Mouse (Mus musculus): Measurements from ENCODE around the gene Zg16. TPM values are rescaled to one million over a fixed set of nuclear protein-coding genes. Genes with fewer than 3 reads are reported as not detected.

Gene Zg16
- 0.08 TPM in 1 of 2 replicates, not detected in the other for polyA plus RNA-seq (2012; rRNA removed)

GRCm38 (mm10) chr7:127087278-127088010 is at the start of gene Zg16:
Zg16 (minus strand) TSS chr7:127087328.

GRCm38 (mm10) chr7:127121911-127122270 is 34.8 kb upstream of the Zg16 start, which contains the start of gene Qprt:
Qprt (minus strand) TSS chr7:127122226.

GRCm38 (mm10) chr7:127091114-127091896 is 4.2 kb upstream of the Zg16 start, which contains the start of gene AI467606:
AI467606 (plus strand) TSS chr7:127091359.

GRCm38 (mm10) chr7:127041851-127042672 is 45.1 kb downstream of the Zg16 start, which contains the start of gene Kif22:
Kif22 (minus strand) TSS chr7:127042471.

GRCm38 (mm10) chr7:127026984-127027726 is 60.0 kb downstream of the Zg16 start, which contains the start of gene Maz:
Maz (minus strand) TSS chr7:127027037.

GRCm38 (mm10) chr7:127020901-127021562 is 66.1 kb downstream of the Zg16 start, which contains the start of the genes Gm42742 and Prrt2:
Gm42742 (minus strand) TSS chr7:127021097.
Prrt2 (minus strand) TSS chr7:127021211.

GRCm38 (mm10) chr7:127016971-127017949 is 69.9 kb downstream of the Zg16 start, which contains the start of gene Pagr1a:
Pagr1a (minus strand) TSS chr7:127017352.

GRCm38 (mm10) chr7:127016481-127016485 is 70.8 kb downstream of the Zg16 start, which contains the start of gene Pagr1b:
Pagr1b (minus strand) TSS chr7:127016484.

GRCm38 (mm10) chr7:127014320-127014719 is 72.8 kb downstream of the Zg16 start, which contains the start of gene Mvp:
Mvp (minus strand) TSS chr7:127014621.

Other genes starting within 250 kb of the Zg16 start
- gene Doc2a, start 239.9 kb downstream of the Zg16 start, polyA plus RNA-seq (2012; rRNA removed) = 0.01 and 0.03 TPM in 2 replicates
- 58.3 and 79.1 TPM in 2 replicates for gene Hirip3, start 225.4 kb downstream of the Zg16 start, polyA plus RNA-seq (2012; rRNA removed)
- 23.2 and 24.6 TPM in 2 replicates for gene Ino80e, start 225.0 kb downstream of the Zg16 start, polyA plus RNA-seq (2012; rRNA removed)
- 15.6 and 17.1 TPM in 2 replicates for gene Taok2, start 202.6 kb downstream of the Zg16 start, polyA plus RNA-seq (2012; rRNA removed)
- 9.6 and 10.9 TPM in 2 replicates for gene Tmem219, start 164.4 kb downstream of the Zg16 start, polyA plus RNA-seq (2012; rRNA removed)
- 4.2 and 4.6 TPM in 2 replicates for gene Kctd13, start 158.4 kb downstream of the Zg16 start, polyA plus RNA-seq (2012; rRNA removed)
- gene Asphd1, start 137.7 kb downstream of the Zg16 start, polyA plus RNA-seq (2012; rRNA removed) = not detected in 2 replicates
- 0.18 and 0.26 TPM in 2 replicates for gene Sez6l2, start 136.8 kb downstream of the Zg16 start, polyA plus RNA-seq (2012; rRNA removed)
- gene Cdipt, start 111.4 kb downstream of the Zg16 start, polyA plus RNA-seq (2012; rRNA removed) = 29.7 and 37.0 TPM in 2 replicates
- 0.23 and 0.35 TPM in 2 replicates for gene Cdiptos, start 111.2 kb downstream of the Zg16 start, polyA plus RNA-seq (2012; rRNA removed)
- 4.0 and 4.7 TPM in 2 replicates for gene Mvp, start 72.7 kb downstream of the Zg16 start, polyA plus RNA-seq (2012; rRNA removed)
- 0.08 TPM in 1 of 2 replicates, not detected in the other for gene Pagr1b, start 70.8 kb downstream of the Zg16 start, polyA plus RNA-seq (2012; rRNA removed)
- gene Pagr1a, start 70.0 kb downstream of the Zg16 start, polyA plus RNA-seq (2012; rRNA removed) = 10.6 and 17.2 TPM in 2 replicates
- 12.4 and 21.2 TPM in 2 replicates for gene Gm42742, start 66.2 kb downstream of the Zg16 start, polyA plus RNA-seq (2012; rRNA removed)
- gene Prrt2, start 66.1 kb downstream of the Zg16 start, polyA plus RNA-seq (2012; rRNA removed) = 0.12 and 0.26 TPM in 2 replicates
- 84.8 and 98.3 TPM in 2 replicates for gene Maz, start 60.3 kb downstream of the Zg16 start, polyA plus RNA-seq (2012; rRNA removed)
- gene Kif22, start 44.9 kb downstream of the Zg16 start, polyA plus RNA-seq (2012; rRNA removed) = 58.9 and 63.9 TPM in 2 replicates
- 4.3 and 5.9 TPM in 2 replicates for gene AI467606, start 4.0 kb upstream of the Zg16 start, polyA plus RNA-seq (2012; rRNA removed)
- 32.4 and 37.2 TPM in 2 replicates for gene Qprt, start 34.9 kb upstream of the Zg16 start, polyA plus RNA-seq (2012; rRNA removed)
- 9.5 and 11.2 TPM in 2 replicates for gene Spn, start 50.5 kb upstream of the Zg16 start, polyA plus RNA-seq (2012; rRNA removed)
- 31.0 and 35.9 TPM in 2 replicates for gene Cd2bp2, start 108.7 kb upstream of the Zg16 start, polyA plus RNA-seq (2012; rRNA removed)
- gene Tbc1d10b, start 121.1 kb upstream of the Zg16 start, polyA plus RNA-seq (2012; rRNA removed) = 13.4 and 15.2 TPM in 2 replicates
- gene Mylpf, start 121.6 kb upstream of the Zg16 start, polyA plus RNA-seq (2012; rRNA removed) = 16.2 and 46.6 TPM in 2 replicates
- gene Zfp553, start 145.7 kb upstream of the Zg16 start, polyA plus RNA-seq (2012; rRNA removed) = 3.4 and 3.5 TPM in 2 replicates
- 15.1 and 15.2 TPM in 2 replicates for gene Sept1, start 145.8 kb upstream of the Zg16 start, polyA plus RNA-seq (2012; rRNA removed)
- 19.1 and 19.2 TPM in 2 replicates for gene Zfp771, start 156.9 kb upstream of the Zg16 start, polyA plus RNA-seq (2012; rRNA removed)
- gene Dctpp1, start 173.4 kb upstream of the Zg16 start, polyA plus RNA-seq (2012; rRNA removed) = 56.0 and 63.0 TPM in 2 replicates
- gene Sephs2, start 186.7 kb upstream of the Zg16 start, polyA plus RNA-seq (2012; rRNA removed) = 42.7 and 50.6 TPM in 2 replicates
- 5.5 and 7.7 TPM in 2 replicates for gene Itgal, start 208.9 kb upstream of the Zg16 start, polyA plus RNA-seq (2012; rRNA removed)